Mouse (Mus musculus) intestine, embryonic 16.5 days (tissue): ENCODE data around the gene Nrxn2. TPM values are rescaled to one million over a fixed set of nuclear protein-coding genes. Genes with fewer than 3 reads are reported as not detected.

Experiments used
- ATAC-seq: fragments of 200-750 bp; cut with Nextera tagmentation; 2 replicates; pipeline ENCODE4 v1.8.0; 2017; ENCODE audit warnings: moderate TSS enrichment, moderate library complexity
- H3K27ac ChIP-seq: fragments of 300-500 bp; sonication (generic); 2 replicates; pipeline ENCODE4 v1.5.1; 2014; ENCODE audit warnings: mild to moderate bottlenecking, low read length
- H3K27me3 ChIP-seq: fragments of 300-500 bp; sonication (generic); replicated peaks from 2 replicates; pipeline ENCODE4 v1.6.1; 2014; ENCODE audit warnings: low read length, control low read depth, mixed read lengths; ENCODE audit not compliant: control insufficient read depth, insufficient read depth
- H3K36me3 ChIP-seq: fragments of 300-500 bp; sonication (generic); 2 replicates; pipeline ENCODE4 v1.6.1; 2014; ENCODE audit warnings: low read length, control low read depth; ENCODE audit not compliant: control insufficient read depth, insufficient read depth
- H3K4me1 ChIP-seq: fragments of 300-500 bp; sonication (generic); 2 replicates; pipeline ENCODE4 v1.6.1; 2014; ENCODE audit warnings: low read length, control low read depth, mixed read lengths; ENCODE audit not compliant: control insufficient read depth, insufficient read depth
- H3K4me2 ChIP-seq: fragments of 300-500 bp; sonication (generic); 2 replicates; pipeline ENCODE4 v1.6.1; 2014; ENCODE audit warnings: low read depth, low read length, control low read depth
- H3K4me3 ChIP-seq: fragments of 300-500 bp; sonication (generic); 2 replicates; pipeline ENCODE4 v1.5.1; 2014; ENCODE audit warnings: mild to moderate bottlenecking, low read length
- H3K9ac ChIP-seq: fragments of 300-500 bp; sonication (generic); 2 replicates; pipeline ENCODE4 v1.6.1; 2014; ENCODE audit warnings: low read depth, low read length
- H3K9me3 ChIP-seq: fragments of 300-500 bp; sonication (generic); 2 replicates; pipeline ENCODE4 v1.6.1; 2016; ENCODE audit warnings: low read length, control low read depth; ENCODE audit not compliant: control insufficient read depth
- WGBS: fragments of 180-500 bp; shearing (Covaris S2); extraction: QIAGEN DNeasy Blood & Tissue Kit; methylation state at CpG from one replicate; pipeline ENCODE4 v1.1.7; 2014; 5-methylcytosine and 5-hydroxymethylcytosine counted together
- polyA plus RNA-seq: library from polyadenylated mRNA; unstranded; fragments of >200 nt; fragmentation: Nextera tagmentation; extraction: Ambion mirVana; gene quantifications from 2 replicates; pipeline ENCODE4 v1.2.1, GENCODE M21; 2015

The Nrxn2 gene
- polyA plus RNA-seq, 1 experiment from 2014 or later, result 0.97 TPM

DNA sequence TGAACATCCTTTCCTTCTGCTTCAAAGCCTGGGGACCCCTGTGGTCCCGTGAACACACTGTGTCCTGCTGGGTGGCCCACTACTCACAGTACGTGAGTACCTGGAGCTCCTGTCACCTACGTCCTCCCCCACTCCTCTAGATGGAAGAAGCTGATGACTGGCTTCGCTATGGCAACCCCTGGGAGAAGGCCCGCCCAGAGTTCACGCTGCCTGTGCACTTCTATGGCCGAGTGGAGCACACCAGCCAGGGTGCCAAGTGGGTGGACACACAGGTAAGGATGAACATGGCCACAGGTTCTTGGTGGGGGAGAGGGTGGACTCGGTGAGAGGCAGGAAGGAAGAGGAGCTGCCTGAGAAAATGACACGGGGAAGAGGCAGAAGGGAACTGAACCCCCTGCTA, 32.3 kb upstream of the Nrxn2 start:
- Histone ChIP-seq H3K4me1 (peaks cover 34% of the 10 kb centered on the region), H3K27me3 (no peaks in the 10 kb centered on the region), H3K9me3 (no peaks in the 10 kb centered on the region), H3K9ac (no peak overlapping the region), H3K4me3 (no peak overlapping the region), H3K4me2 (no peak overlapping the region), H3K36me3 (no peaks in the 10 kb centered on the region), H3K27ac (no peak overlapping the region)
- WGBS, result 70% methylated on average over 9 of the region's 9 CpGs
- no peak for ATAC-seq

DNA sequence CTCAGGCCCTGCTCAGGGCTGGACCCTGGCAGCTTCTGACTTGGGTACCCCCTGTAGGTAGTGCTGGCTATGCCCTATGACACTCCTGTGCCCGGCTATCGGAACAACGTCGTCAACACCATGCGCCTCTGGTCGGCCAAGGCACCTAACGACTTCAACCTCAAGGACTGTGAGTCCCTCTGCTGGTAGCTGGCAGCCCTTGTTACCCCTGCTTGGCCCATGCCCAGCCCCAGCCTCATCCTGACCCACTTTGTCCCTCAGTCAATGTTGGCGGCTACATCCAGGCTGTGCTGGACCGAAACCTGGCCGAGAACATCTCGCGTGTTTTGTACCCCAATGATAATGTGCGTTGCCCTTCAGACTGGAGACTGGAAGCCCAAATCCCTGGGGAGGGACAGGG, 30.5 kb upstream of the Nrxn2 start:
- Histone ChIP-seq H3K9me3 (no peaks in the 10 kb centered on the region), H3K4me1 (peaks cover 34% of the 10 kb centered on the region), H3K27ac (no peak overlapping the region), H3K27me3 (no peaks in the 10 kb centered on the region), H3K9ac (no peak overlapping the region), H3K4me2 (no peak overlapping the region), H3K36me3 (0 out of 2 replicates have a peak, but pooled peaks cover 3% of the 10 kb centered on the region), H3K4me3 (no peak overlapping the region)
- ATAC-seq, result no peak
- WGBS, result 86% methylated on average over 13 of the region's 13 CpGs

DNA sequence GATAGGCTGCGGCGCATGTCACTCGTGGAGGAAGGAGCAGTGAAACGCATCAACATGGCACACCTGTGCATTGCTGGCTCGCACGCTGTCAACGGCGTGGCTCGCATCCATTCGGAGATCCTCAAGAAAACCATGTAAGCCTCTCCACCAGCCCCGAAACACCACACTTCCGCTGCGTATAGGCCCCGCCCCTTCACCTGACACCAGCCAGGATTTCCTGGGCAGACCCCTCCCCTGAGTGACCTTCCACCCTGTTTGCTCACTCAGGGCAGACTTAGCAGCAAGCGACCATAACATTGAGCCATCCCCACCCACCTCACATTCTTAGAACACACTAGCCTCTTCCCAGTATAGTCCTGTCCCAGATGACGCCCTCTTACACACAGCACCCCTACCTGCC, 28.7 kb upstream of the Nrxn2 start:
- Histone ChIP-seq H3K4me1 (peaks cover 18% of the 10 kb centered on the region), H3K4me3 (peak overlapping the region; percentile 48), H3K36me3 (0 out of 2 replicates have a peak, but pooled peaks cover 3% of the 10 kb centered on the region), H3K9me3 (no peaks in the 10 kb centered on the region), H3K9ac (peak overlapping the region; percentile 61), H3K4me2 (peak overlapping the region; percentile 67), H3K27me3 (no peaks in the 10 kb centered on the region), H3K27ac (no peak overlapping the region; the same call in 1 of the 2 replicates)
- 5% methylated on average over 16 of the region's 16 CpGs for whole genome bisulfite sequencing
- ATAC-seq, result peak; percentile 73

- H3K4me2 ChIP-seq, result peak overlapping the region; percentile 67
- H3K27me3 ChIP-seq, result no peaks in the 10 kb centered on the region
- 47% methylated on average over 6 of the region's 6 CpGs for WGBS
- 0 out of 2 replicates have a peak overlapping the region, but pooled peaks have one; percentile 61 for H3K9ac ChIP-seq
- H3K4me1 ChIP-seq, result peaks cover 17% of the 10 kb centered on the region
- no peaks in the 10 kb centered on the region for H3K9me3 ChIP-seq
- H3K4me3 ChIP-seq, result no peak overlapping the region; the same call in 1 of the 2 replicates
- 0 out of 2 replicates have a peak, but pooled peaks cover 3% of the 10 kb centered on the region for H3K36me3 ChIP-seq
- no peak for ATAC-seq
- no peak overlapping the region for H3K27ac ChIP-seq
Measured at GRCm38 (mm10) chr19:6390251-6390650, 28.3 kb upstream of the Nrxn2 start.

DNA sequence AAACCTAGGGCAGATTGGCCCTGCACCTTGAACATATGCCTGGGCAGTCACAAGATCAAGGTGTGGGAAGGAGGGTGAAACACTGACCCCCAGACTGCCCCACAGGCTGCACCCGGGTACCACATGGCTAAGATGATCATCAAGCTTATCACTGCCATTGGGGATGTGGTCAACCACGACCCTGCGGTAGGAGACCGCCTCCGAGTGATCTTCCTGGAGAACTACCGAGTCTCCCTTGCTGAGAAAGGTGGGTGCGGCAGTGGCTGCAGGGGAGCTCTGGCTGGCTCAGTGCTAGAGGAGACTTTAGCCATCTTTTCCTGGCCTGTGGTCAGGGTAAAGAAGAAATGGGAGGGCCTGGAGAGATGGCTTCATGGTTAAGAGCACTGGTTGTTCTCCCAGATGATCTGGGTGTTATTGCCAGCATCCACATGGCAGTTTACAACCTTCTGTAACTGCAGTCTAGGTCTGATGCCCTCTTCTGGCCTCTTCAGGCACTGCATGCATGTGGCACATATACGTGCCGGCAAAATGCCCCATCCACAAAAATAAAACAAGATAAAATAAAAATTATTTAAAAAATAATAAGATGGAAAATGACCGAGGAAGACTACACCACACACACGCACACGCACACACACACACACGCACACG, 25.7 kb upstream of the Nrxn2 start:
- Histone ChIP-seq H3K4me2 (no peak overlapping the region), H3K9ac (no peak overlapping the region), H3K27ac (no peak overlapping the region), H3K9me3 (no peaks in the 10 kb centered on the region), H3K4me3 (no peak overlapping the region), H3K4me1 (peaks cover 12% of the 10 kb centered on the region), H3K27me3 (no peaks in the 10 kb centered on the region), H3K36me3 (0 out of 2 replicates have a peak, but pooled peaks cover 3% of the 10 kb centered on the region)
- 96% methylated on average over 14 of the region's 14 CpGs for WGBS
- no peak for ATAC-seq

DNA sequence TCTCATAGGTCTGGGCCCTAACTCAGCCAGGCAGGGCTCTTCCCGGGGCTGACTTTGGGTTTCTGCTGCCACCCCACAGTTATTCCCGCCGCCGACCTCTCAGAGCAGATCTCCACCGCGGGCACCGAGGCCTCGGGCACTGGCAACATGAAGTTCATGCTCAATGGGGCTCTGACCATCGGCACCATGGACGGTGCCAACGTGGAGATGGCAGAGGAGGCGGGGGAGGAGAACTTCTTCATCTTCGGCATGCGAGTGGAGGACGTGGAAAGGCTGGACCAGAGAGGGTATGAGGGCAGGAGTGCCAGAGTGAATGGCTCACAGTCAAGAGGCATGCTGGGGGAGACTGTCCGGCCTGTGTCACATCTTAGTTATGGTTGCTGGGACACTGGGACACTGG, 24.9 kb upstream of the Nrxn2 start:
- no peak overlapping the region for H3K4me3 ChIP-seq
- WGBS, result 90% methylated on average over 16 of the region's 16 CpGs
- H3K4me2 ChIP-seq, result no peak overlapping the region
- no peak overlapping the region for H3K27ac ChIP-seq
- no peak for ATAC-seq
- H3K9ac ChIP-seq, result no peak overlapping the region
- H3K27me3 ChIP-seq, result no peaks in the 10 kb centered on the region
- H3K4me1 ChIP-seq, result peaks cover 12% of the 10 kb centered on the region
- H3K36me3 ChIP-seq, result 0 out of 2 replicates have a peak, but pooled peaks cover 3% of the 10 kb centered on the region
- no peaks in the 10 kb centered on the region for H3K9me3 ChIP-seq

DNA sequence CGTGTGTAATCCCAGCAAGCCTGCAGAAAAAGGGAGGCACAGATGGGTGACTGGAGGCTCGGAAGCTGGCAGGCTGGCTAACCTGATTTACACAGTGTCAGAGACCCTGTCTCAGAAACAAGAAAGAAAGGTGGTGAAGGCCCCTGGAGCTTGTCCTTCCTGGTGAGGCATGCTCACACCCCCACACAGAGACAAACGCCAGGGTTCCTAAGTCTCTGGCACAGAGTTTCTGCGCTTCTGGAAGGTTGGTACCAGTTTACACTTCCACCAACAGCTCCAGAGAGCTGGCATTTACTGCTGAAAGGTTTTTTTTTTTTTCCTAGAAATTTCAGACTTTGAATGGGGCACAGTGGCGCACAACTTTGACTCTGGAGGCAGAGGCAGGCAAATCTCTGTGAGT, 22.3 kb upstream of the Nrxn2 start:
- Histone ChIP-seq H3K9me3 (no peaks in the 10 kb centered on the region), H3K9ac (no peak overlapping the region), H3K27me3 (peaks cover 11% of the 10 kb centered on the region), H3K4me2 (no peak overlapping the region), H3K36me3 (0 out of 2 replicates have a peak, but pooled peaks cover 3% of the 10 kb centered on the region), H3K4me1 (peaks cover 18% of the 10 kb centered on the region), H3K4me3 (no peak overlapping the region), H3K27ac (no peak overlapping the region)
- no peak for ATAC-seq
- 81% methylated on average over 5 of the region's 5 CpGs for WGBS

- no peak overlapping the region for H3K27ac ChIP-seq
- H3K4me2 ChIP-seq, result no peak overlapping the region
- no peak overlapping the region for H3K9ac ChIP-seq
- H3K27me3 ChIP-seq, result peaks cover 21% of the 10 kb centered on the region
- no peak overlapping the region for H3K4me3 ChIP-seq
- no peak for ATAC-seq
- 84% methylated on average over 22 of the region's 22 CpGs for WGBS
- peaks cover 28% of the 10 kb centered on the region for H3K4me1 ChIP-seq
- 0 out of 2 replicates have a peak, but pooled peaks cover 3% of the 10 kb centered on the region for H3K36me3 ChIP-seq
- no peaks in the 10 kb centered on the region for H3K9me3 ChIP-seq
Measured at GRCm38 (mm10) chr19:6397582-6398249, 20.8 kb upstream of the Nrxn2 start.

DNA sequence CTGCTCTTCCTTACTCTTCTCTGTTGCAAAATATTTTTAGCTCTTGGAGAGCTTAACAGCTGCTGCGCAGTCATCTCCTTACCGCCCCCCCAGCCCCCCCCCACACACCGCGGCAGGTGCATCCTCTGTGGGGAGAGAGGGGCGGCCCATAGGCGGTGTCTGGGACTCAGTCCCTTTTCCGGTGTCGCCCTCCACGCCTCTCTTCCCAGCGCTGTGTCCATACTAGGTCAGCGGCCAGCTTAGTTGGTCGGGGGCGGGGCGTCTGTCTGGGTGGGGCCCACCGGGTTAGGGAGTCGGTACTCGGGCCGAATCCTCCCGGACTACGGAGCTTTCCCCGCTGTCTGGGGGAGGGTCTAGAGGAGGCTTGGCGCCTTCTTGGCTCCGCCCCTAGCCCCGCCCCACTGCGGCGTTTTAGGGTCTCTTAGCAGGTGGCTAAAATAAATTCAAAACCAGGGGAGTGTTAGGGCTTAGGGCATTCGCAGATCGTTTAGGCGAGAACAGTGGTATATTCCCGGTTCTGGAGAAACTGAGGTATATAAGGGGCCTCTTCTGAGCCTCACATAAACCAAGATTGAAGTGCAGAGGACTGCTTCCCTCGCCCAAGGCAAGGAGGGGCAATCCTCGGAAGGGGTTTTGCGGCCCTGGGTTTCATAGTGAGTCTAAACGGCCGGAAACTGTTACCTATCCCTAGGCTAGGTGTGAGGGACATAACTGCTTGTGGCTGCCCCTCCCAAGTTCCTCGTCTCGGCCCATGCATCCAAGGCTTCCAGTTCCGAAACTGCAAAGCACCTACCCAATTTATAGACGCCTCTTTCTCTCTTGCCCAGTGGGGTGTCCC, 19.9 kb upstream of the Nrxn2 start:
- Histone ChIP-seq H3K4me1 (peaks cover 28% of the 10 kb centered on the region), H3K36me3 (no peaks in the 10 kb centered on the region), H3K4me3 (peak overlapping the region; percentile 71), H3K27ac (0 out of 2 replicates have a peak overlapping the region, but pooled peaks have one; percentile 57), H3K4me2 (peak overlapping the region; percentile 100), H3K27me3 (peaks cover 25% of the 10 kb centered on the region), H3K9me3 (no peaks in the 10 kb centered on the region), H3K9ac (peak overlapping the region; percentile 72)
- peak; percentile 50 for ATAC-seq
- WGBS, result under 1% methylated on average over 39 of the region's 39 CpGs
